Mouse (Mus musculus): ENCODE results near the gene Selenoh.

Selenoh gene

GRCm38 (mm10) chr2:84670569-84670933, at the start of gene Selenoh:
TSS of gene Selenoh (minus strand) at chr2:84670770.
- DNase-seq (ENCODE audit: low spot score in 2 of 2), result peak; percentile 63 to 79

- no peak for DNase-seq (ENCODE audit: low spot score in 2 of 2)
Measured at GRCm38 (mm10) chr2:84717357-84717756, 46.8 kb upstream of the Selenoh start.

- no peak for DNase-seq (ENCODE audit: low spot score in 2 of 2)
Measured at GRCm38 (mm10) chr2:84716423-84717355, 46.1 kb upstream of the Selenoh start.

- peak in 1 of 2 experiments; percentile 62 for DNase-seq (ENCODE audit: low spot score in 2 of 2)
Measured at GRCm38 (mm10) chr2:84715562-84716361, 45.2 kb upstream of the Selenoh start.

- DNase-seq (ENCODE audit: low spot score in 2 of 2), result peak; percentile 98
Measured at GRCm38 (mm10) chr2:84714811-84715561, 44.4 kb upstream of the Selenoh start, which contains the start of gene Zdhhc5. TSS of gene Zdhhc5 (minus strand) at chr2:84715180.

- DNase-seq (ENCODE audit: low spot score in 2 of 2), result no peak
Measured at GRCm38 (mm10) chr2:84714422-84714810, 43.8 kb upstream of the Selenoh start.

- no peak for DNase-seq (ENCODE audit: low spot score in 2 of 2)
Measured at GRCm38 (mm10) chr2:84711898-84712297, 41.3 kb upstream of the Selenoh start.

- DNase-seq (ENCODE audit: low spot score in 2 of 2), result no peak
Measured at GRCm38 (mm10) chr2:84707523-84707922, 37.0 kb upstream of the Selenoh start.

GRCm38 (mm10) chr2:84705295-84705694, 34.7 kb upstream of the Selenoh start:
- DNase-seq (ENCODE audit: low spot score in 2 of 2), result peak in 1 of 2 experiments; percentile 35

GRCm38 (mm10) chr2:84704329-84704728, 33.8 kb upstream of the Selenoh start:
- DNase-seq (ENCODE audit: low spot score in 2 of 2), result no peak

- no peak for DNase-seq (ENCODE audit: low spot score in 2 of 2)
Measured at GRCm38 (mm10) chr2:84703497-84703896, 32.9 kb upstream of the Selenoh start.

- DNase-seq (ENCODE audit: low spot score in 2 of 2), result no peak
Measured at GRCm38 (mm10) chr2:84695007-84695695, 24.6 kb upstream of the Selenoh start.

- DNase-seq (ENCODE audit: low spot score in 2 of 2), result no peak
Measured at GRCm38 (mm10) chr2:84690050-84690449, 19.5 kb upstream of the Selenoh start.

GRCm38 (mm10) chr2:84688080-84688844, 17.7 kb upstream of the Selenoh start:
- DNase-seq (ENCODE audit: low spot score in 2 of 2), result no peak

GRCm38 (mm10) chr2:84682605-84683183, 12.1 kb upstream of the Selenoh start:
- DNase-seq (ENCODE audit: low spot score in 2 of 2), result no peak

GRCm38 (mm10) chr2:84679016-84679415, 8.4 kb upstream of the Selenoh start, which contains the start of gene Tmx2:
TSS of gene Tmx2 (minus strand) at chr2:84679140.
- no peak for DNase-seq (ENCODE audit: low spot score in 2 of 2)

GRCm38 (mm10) chr2:84677968-84678880, 7.7 kb upstream of the Selenoh start, which contains the start of the genes Gm28635 and Med19:
TSS of gene Gm28635 (minus strand) at chr2:84678041.
TSS of gene Med19 (plus strand) at chr2:84678402.
- DNase-seq (ENCODE audit: low spot score in 2 of 2), result peak; percentile 79 to 91

GRCm38 (mm10) chr2:84677270-84677967, 6.8 kb upstream of the Selenoh start:
- DNase-seq (ENCODE audit: low spot score in 2 of 2), result no peak
